Mouse (Mus musculus) kidney, postnatal 36 days (tissue): ENCODE data around the gene Gm29776.

Source experiments
- DNase-seq, 2 experiments: peaks; one replicate each; pipeline ENCODE4 v3.0.0; 2021 to 2022; ENCODE audit warnings: mixed read lengths in 2 of 2

Gm29776 gene

GRCm38 (mm10) chr14:54698733-54699132 is at the start of gene Gm29776:
Gene Gm29776 (minus strand): TSS chr14:54698833.
- no peak for DNase-seq

DNA sequence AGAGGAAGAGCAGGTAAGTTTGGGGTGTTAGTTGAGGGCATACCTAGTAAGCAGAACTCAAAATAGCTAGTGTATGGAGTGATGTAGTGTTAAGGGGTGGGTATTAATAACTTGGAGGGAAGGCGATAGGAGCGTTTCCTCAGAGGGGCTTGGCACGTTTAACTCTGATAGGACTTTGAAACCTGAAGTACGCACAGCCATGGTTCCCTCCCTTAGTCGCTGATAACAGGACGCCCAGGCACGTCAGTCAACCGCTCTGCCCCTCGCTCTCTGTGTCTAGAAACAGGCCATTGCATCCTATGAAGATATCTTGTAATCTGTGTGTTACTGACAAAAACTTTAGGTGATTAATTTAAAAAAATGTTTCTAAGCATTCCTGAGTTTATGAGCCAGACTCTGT is 47.4 kb upstream of the Gm29776 start:
- DNase-seq: no peak

DNA sequence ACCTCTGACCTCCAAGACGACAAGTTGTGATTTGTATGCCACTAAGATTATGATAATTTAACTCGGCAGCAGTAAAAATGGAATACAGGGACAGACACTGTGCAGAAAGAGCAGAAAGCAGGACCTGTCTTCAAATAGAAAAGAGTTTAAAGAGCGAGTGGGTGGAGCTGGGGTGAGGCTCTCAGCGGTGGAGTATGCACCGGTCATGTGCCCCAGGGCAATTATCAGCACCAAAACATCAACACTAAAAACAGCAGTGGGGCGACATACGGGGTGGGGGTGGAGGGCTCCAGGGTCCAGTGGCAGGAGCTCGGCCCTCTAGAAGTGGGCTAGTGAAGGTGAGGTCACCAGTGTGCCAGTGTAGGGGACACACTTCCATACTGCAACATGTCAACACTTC is 45.8 kb upstream of the Gm29776 start:
- DNase-seq: peak; percentile 50 to 71

GRCm38 (mm10) chr14:54742375-54742774 is 43.7 kb upstream of the Gm29776 start:
- DNase-seq: peak; percentile 80 to 91

DNA sequence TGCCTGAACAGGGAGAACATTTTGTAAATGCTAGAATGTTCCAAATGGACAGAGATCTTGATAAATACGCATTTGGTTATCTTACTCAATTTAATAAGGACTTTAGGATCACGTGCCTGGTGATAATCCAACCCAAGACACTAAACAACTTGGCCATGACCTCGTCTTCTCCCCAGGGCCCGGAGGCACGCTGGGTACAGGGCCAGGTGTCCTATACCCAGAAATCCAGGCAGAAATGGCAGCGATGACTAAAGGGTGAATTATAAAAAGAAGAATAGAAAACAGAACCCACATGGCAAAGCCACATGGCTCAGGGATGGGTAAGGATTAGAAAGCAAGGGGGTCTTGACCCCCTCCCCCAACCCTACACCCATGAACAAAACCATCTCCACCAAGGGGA is 43.1 kb upstream of the Gm29776 start:
- DNase-seq: no peak

DNA sequence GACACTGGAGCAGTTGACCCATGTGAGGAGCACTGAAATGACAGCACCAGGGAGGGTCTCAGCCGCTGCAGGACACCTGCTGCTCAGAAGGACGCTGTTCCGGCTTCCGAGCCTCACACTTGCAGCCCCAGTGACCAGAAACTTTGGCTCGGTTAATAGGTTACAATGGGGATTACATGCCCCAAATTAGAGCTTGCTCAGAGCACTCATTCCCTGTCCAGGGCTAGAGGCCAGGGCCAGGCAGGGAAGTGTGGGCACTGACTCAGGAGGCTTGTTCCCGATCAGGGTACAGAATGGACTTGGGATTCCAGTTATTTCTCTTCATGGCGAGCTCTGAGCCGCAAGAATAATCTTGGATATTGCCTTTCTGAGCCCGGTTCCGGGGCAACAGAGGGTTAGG is 39.0 kb upstream of the Gm29776 start:
- peak in 1 of 2 experiments; percentile 54 for DNase-seq

GRCm38 (mm10) chr14:54736555-54737552 is 38.2 kb upstream of the Gm29776 start:
- no peak for DNase-seq

- no peak for DNase-seq
Observed at GRCm38 (mm10) chr14:54735221-54735620, 36.6 kb upstream of the Gm29776 start.

DNA sequence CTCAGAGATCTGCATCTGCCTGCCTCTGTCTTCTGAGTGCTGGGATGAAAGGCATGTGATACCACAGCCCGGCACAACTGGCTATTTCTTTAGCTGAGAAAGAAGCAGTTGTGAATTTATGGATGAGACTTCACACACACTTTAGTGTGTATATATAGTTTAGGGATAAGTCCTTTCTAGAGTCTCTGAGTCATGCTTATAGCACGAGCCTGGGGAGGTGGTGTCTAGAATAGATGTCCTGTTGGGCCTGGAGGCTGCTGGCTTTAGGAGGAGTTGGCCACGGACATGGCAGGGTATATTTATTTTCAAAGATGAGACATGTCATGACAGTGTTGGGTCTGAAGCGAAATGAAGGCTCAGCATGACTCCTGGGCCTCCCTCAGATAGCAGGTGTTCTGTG is 35.4 kb upstream of the Gm29776 start:
- no peak for DNase-seq

DNA sequence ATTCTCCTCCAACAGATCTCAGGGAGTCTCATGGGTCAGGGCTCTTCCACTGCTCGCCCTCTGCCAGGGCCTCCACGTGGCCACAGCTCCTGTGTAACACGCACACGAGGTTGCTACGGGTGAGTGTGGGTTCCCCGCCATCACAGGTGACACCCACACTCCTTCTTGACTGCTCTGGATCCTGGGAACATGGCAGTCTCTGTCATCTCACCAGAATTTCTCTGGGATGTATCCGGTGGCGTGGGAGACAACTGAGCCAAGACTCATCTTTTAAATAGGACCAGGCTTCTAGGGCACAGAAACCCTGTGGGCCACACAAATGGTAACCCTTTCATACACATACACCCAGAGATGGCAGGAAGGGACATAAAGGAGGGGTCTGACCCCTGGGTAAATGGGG is 33.6 kb upstream of the Gm29776 start:
- DNase-seq: no peak

GRCm38 (mm10) chr14:54730305-54730704 is 31.7 kb upstream of the Gm29776 start:
- DNase-seq: no peak

DNA sequence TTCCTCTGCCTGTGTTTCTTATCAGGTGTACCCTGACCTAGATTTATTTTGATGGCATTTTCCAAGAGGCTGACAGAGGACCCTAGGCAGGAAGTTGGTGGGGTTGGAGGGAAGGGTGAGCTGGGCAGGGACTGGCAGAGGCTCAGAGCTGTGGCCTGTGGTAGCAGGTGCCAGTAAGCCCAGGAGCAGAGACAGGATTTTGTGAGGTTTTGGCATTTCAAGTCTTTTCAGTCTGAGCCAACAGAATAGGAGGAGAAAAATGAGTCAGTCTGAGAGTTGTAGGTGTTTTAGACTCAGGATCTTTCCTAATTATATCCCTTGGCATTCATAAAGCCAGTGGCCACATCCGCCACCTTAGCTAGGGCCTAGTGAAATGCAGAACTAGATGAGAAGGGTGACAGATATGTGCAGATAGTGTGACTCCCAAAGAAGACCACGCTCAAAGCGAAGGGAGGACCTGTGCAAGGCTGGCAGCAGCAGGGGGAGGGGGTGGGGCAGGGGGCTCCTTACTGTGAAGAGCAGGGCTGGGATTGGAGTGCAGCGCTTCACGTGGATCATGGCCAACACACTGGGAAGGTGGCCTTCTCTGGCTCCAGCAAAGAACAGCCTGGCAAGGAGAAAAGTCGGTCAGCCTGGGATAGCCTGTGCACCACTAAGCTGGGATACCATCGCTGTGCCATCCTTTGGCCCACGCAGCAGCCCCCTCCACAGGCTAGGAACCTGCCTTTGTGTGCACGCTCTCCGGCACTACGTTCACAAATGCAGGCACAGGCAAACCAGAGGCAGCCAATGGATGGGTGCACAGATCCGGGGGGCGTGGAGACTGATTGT is 30.4 kb upstream of the Gm29776 start:
- no peak for DNase-seq

DNA sequence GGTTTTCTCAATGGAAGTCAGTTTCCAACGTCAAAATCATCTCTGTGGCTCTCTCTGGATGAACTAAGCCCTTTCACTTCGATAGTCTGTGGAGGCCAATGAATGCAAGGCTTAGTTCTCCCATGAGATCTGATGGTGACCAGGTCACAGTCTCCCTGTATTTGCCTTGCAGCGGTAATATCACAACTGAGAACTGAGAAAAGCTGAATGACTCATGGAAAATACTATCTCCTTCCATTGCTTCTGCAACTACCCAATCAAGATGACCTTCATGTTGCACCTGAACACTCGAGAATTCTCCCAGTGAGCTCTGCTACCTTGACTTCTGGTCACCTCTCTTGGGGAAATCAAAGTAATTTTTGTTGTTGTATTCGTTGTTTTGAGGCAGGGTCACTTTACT is 28.9 kb upstream of the Gm29776 start:
- no peak for DNase-seq

DNA sequence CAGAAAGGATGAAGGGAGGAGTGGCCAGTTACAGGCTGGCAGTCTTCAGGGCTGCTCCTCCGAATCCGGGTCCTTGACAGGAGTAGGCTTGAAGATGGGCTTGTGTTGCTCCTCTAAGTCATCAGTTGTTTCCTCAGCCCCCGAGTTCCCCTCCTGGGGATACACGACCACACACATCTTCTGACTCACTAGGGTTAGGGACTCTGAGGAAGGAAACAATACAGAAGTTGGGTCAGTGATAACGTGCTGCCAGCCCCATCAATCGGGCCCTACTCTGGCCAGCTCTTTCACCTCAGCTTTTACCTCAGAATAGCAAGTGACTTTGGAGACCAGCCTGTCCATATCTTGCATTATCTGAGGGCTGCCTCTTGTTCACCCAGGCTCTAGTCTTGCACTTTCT is 25.4 kb upstream of the Gm29776 start:
- no peak for DNase-seq

DNA sequence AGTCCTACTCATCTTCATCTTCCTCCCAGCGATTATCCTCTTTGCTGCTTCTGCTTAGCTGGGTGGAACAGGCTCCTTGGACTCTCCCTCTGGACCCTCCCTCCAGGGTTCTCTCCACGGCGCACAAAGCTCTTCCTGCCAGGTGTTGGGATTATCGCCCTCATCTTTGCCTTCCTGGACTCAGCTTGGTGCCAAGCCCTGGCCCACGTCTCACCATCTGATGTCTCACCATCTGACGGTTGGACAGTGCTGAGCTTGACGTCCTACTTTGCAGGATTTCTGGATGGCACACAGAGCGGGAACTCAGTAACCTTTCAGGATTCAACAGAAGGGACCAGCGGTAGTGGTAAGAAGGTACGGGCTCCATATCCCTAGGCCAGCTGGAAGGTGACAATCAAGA is 23.1 kb upstream of the Gm29776 start:
- DNase-seq: no peak

GRCm38 (mm10) chr14:54720654-54721350 is 22.2 kb upstream of the Gm29776 start:
- DNase-seq: peak in 1 of 2 experiments; percentile 14

- DNase-seq: no peak
Observed at GRCm38 (mm10) chr14:54720041-54720440, 21.4 kb upstream of the Gm29776 start.

- no peak for DNase-seq
Observed at GRCm38 (mm10) chr14:54715402-54715801, 16.8 kb upstream of the Gm29776 start.

GRCm38 (mm10) chr14:54714617-54715081 is 16.0 kb upstream of the Gm29776 start:
- peak; percentile 29 to 53 for DNase-seq

DNA sequence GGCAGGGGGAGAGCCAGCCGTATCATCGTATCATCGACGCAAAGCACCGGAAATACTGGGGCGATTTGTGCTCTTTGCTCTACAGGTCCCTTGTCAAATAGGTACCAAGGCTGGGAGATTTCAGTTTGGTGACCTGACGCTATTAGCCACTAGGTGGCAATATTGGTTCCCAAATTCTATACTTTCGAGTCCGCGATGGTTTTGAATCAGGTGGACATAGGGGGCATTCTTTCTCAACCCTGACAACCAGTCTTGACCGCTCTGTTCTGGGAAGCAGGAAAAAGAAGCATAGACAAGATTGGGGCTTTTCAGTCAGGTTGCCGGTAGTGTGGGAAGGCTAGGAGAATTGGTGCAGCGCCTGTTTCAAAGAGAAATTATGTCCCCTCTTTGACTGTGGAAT is 15.5 kb upstream of the Gm29776 start:
- DNase-seq: peak; percentile 76 to 84

GRCm38 (mm10) chr14:54712861-54713260 is 14.2 kb upstream of the Gm29776 start:
- peak; percentile 57 to 61 for DNase-seq

GRCm38 (mm10) chr14:54712074-54712473 is 13.4 kb upstream of the Gm29776 start, which contains the start of gene Cebpe:
Gene Cebpe (minus strand): TSS chr14:54712174.
- no peak for DNase-seq

GRCm38 (mm10) chr14:54709054-54709453 is 10.4 kb upstream of the Gm29776 start:
- DNase-seq: no peak
